Mouse (Mus musculus): ENCODE results near the gene Zdhhc12.
"Not testable (repeated sequence)": the region's sequence is repeated elsewhere in the genome, so short reads cannot be mapped to it uniquely, and the experiment has no call there.

Gene Zdhhc12

DNA sequence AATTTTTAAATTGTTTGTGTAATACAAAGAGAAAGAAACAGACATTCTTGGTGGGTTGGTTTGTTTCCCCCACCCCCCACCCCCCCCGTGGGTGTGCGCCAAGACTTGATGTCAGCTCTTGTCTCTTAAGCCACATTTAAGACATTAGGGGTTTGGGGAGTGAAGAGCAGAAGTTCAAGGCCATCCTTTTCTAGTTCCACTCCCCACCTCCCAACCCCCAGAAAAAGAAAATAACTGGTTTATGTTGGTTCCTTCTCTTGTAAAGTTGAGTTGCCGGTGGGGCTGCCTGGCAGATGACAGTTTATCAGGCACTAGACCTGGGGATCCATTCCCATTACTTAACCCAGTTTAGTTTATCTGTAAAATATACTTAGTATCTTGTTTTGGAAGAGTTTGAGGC, 29.1 kb downstream of the Zdhhc12 start:
- DNase-seq (ENCODE audit: low read depth, low spot score), result no peak

GRCm38 (mm10) chr2:30063791-30064190, 29.7 kb downstream of the Zdhhc12 start:
- DNase-seq (ENCODE audit: low read depth, low spot score), result peak; percentile 58

DNA sequence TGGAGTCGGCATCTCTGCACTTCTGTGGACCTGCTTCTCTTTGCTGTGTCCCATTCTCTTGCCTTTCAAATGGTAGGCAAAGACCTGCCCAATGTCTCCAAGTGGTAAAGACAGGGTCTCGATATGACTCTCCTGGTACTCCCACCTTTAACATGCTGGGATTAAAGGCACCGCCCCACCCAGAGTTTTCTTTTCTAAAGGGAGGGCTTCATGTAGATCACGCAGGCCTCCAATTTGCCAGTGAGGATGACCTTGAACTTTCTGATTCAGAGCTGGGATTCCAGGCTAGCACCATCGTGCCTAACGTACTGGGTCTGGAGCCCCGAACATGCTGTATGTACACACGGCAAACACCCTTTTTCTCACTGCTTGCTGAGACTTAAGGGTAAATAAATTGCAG, 30.2 kb downstream of the Zdhhc12 start:
- DNase-seq (ENCODE audit: low read depth, low spot score), result no peak

DNA sequence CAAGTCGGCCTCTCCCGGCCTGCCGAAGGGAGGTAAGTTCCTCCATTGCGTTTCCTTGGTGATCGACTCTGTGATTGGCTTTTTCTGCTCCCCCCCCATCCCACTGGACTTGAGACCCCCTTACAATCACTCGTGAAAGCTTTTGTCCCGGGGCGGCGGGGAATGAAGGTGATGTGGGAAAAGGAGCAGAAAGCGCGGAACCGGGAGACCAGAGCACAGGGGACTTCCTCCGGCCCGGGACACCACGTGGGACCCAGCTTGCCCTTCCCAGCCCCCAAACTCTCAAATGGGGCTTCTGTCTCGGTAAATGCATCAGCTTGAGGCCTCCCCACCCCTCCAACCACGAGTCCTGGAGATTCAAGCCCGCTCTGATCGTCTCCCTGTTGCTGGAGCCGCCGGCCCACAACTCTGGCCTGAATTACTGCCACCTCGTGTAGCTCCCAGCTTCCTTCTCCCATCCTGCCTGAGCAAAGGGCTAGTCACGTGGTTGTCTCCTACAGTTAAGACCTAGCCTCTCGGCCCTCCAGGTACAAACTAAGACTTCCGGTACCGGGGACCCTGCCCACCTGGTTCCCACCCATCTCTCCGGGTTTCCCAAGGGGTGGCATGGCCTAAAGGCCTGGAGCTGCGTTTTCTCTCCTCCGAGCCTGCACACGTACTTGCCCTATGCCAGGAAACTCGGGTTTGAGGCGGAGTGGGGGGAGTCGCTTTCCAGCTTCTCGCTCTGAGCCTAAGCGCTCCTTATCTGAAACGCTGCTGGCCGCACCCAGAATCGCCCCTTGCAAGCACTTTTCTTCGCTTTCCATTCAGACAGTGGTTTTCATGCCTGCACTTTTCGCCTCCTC, 31.0 kb downstream of the Zdhhc12 start:
- peak; percentile 65 for DNase-seq (ENCODE audit: low read depth, low spot score)

DNA sequence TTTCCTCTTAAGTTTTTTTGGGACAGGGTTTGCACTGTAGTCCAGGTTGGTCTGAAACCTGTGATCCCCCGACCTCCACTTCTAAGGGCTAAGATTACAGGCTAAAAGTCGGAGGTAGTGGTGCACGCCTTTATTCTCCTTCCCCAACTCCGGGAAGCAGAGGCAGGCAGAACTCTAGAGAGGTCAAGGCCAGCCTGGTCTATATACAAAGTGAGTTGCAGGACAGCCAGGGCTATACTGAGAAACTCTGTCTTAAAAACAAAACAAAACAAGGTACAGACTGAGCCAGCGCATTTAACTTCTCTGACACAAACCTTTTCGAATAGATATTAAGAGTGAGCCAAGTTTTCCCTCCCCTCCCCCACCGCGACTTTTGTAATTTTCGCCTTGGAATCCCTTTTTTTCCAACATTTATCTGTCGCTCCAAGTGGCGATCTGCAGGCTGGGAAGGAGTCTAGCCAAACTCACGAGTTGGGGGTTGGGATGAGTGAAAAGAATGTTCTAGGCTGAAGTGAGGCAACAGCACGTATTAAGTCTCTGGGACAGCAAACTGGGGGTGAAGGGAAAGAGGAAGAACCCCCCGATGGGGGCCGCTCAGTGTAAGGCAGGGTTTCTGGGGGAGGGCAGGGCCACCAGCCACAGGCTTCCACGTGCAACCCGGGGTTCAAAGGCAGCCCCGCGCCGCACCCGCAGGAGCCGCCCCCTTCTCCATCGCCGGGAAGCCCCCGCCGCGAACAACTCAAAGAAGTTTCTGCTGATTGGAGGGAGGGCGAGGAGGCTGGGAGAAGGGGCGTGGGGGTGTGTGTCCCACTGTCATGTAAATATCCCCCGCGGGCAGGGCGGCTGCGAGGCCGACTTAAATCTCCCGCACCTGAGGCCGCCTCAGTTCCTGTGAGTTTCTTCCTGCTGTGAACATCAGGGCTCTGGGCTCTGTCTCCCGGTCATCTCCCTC, 32.0 kb downstream of the Zdhhc12 start:
- DNase-seq (ENCODE audit: low read depth, low spot score), result peak; percentile 80

GRCm38 (mm10) chr2:30058418-30058817, 35.0 kb downstream of the Zdhhc12 start:
- no peak for DNase-seq (ENCODE audit: low read depth, low spot score)

- DNase-seq (ENCODE audit: low read depth, low spot score), result no peak
Measured at GRCm38 (mm10) chr2:30057223-30057904, 36.1 kb downstream of the Zdhhc12 start, which contains the start of gene Set. Gene Set (plus strand): TSS chr2:30057378.

DNA sequence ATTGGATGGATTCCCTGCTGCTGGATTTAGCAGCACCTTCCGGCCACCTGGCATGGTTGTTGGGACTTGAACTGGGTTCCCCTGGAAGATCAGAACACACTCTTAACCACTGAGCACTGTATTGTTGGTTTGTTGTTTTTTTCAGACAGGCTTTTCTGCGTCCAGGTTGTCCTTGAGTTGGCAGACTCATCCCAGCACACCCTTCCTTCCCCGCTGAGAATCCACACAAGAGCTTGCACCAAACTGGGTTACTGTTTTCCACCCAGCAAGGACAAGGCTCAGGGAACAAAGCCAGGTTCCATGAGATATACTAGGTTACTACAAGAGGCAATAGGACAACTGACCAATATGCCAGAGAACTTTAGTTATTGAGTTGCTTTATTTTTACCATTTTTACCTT, 36.7 kb downstream of the Zdhhc12 start:
- DNase-seq (ENCODE audit: low read depth, low spot score), result no peak

- not testable (repeated sequence) for DNase-seq (ENCODE audit: low read depth, low spot score)
Measured at GRCm38 (mm10) chr2:30055310-30055709, 38.1 kb downstream of the Zdhhc12 start.

- DNase-seq (ENCODE audit: low read depth, low spot score), result peak; percentile 45
Measured at GRCm38 (mm10) chr2:30051992-30052761, 41.3 kb downstream of the Zdhhc12 start.

DNA sequence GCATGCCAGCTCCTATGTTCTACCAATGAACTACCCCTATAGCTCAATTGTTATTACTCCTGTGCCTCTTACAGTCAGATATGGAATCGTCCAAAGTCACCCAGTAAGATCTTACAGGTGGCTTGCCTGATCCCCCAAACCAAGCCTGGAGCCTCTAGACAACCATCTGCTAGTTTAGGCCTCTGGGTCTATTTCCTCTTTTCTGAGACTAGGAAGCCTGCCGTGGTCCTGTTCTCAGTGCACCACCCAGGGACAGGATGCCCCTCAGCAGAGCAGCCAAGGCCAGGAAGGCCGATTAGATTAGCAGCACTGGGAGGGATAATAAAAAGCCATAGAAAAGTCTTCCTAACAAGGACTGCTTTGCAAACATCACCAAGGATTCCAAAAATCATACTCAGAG, 43.6 kb downstream of the Zdhhc12 start:
- DNase-seq (ENCODE audit: low read depth, low spot score), result no peak

DNA sequence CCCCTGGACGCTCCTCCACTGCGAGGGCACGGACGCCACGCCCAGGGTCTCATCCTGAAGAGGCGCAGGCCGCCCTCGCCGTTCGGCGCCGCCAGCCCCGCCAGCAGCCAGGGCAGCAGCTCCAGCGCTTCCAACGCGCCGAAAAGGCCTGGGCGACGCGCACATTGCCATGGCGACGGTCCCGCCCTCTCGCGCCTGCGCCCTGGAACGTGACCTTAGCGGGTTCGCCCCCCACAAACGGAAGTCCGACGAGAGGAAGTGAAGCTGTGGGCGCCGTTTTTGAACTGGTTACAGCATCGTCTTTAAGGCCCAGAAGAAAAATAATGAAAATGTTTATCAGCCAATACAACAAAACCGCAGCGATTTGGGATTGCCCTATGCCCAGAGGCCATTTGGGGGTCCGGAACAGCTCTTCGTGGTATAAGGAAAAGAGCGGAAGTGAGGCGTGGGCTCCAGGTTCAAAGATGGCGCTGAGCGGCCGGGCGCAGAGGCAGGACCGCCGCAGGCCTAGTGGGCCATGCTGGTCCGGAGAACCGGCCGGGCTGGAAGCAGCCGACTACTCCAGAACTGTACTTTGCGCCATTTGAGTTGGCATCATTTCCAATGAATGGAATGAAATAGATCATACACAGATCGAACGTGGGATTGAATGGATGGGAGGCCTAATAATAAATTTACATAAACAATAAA, 44.6 kb downstream of the Zdhhc12 start, which contains the start of gene Wdr34:
Gene Wdr34 (minus strand): TSS at position 183 of the 690 bp plus-strand sequence.
- DNase-seq (ENCODE audit: low read depth, low spot score), result peak; percentile 97

- DNase-seq (ENCODE audit: low read depth, low spot score), result no peak
Measured at GRCm38 (mm10) chr2:30048101-30048501, 45.3 kb downstream of the Zdhhc12 start.

DNA sequence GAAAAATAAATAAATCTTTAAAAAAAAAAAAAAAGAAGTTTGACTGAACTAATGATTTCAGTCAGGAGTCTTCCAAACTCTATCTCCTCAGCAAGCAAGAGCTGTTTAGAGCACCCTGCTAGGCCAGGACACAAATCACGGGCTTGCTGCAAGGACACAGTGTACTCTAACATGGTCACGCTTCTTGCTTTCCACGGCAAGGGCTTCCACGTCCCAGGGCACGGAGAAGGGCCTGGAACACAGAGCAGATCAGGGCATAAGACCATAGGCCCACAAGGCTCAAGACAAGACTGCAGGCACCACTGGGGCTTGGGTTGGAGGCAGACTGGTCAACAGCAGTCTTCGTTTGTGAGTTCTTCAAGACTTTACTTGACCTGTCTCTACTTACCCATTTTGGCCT, 46.3 kb downstream of the Zdhhc12 start:
- no peak for DNase-seq (ENCODE audit: low read depth, low spot score)

DNA sequence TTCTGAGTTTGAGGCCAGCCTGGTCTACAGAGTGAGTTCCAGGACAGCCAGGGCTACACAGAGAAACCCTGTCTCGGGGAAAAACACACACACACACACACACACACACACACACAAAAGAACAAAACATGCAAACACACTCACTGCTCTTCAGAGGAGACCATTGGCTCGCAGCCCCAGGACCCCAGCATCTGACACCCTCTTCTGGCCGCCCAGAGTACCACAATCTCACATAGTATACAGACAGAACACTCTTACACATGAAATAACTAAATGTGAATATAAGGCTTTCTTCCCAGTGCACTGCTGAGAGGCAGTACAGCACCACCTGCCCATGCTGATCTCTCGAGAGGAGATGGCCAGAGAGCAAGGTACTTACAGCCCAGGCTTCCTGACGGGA, 48.9 kb downstream of the Zdhhc12 start:
- no peak for DNase-seq (ENCODE audit: low read depth, low spot score)

DNA sequence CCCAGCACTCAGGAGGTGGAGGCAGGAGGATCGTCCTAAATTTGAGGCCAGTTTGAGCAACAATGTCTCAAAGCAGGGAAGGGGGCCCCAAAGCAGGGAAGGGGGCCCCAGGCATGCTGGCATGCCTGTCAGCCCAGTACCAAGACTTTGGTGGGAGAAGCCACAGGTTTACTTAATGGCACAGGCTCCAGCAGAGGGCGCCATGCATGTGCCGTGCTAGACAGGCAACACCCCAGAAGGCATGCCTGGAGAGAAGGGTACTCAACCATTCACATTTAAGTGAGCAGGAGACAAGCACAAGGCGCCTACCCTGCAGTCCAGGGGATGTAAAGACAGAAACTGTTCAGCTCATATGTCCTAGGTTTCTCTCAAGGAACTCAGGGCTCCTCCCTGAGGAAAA, 51.0 kb downstream of the Zdhhc12 start:
- peak; percentile 81 for DNase-seq (ENCODE audit: low read depth, low spot score)

Data from CD4-positive helper T cell, adult 2 months (primary cell).